Mouse (Mus musculus) limb, embryonic 10.5 days (tissue): ENCODE measurements around the gene Tlr7. TPM values are rescaled to one million over a fixed set of nuclear protein-coding genes. Genes with fewer than 3 reads are reported as not detected.
"Not testable (repeated sequence)": the region's sequence is repeated elsewhere in the genome, so short reads cannot be mapped to it uniquely, and the experiment has no call there.

ENCODE experiments used
- DNase-seq: peaks from one replicate; pipeline ENCODE4 v3.0.0-alpha.2; 2017; ENCODE audit warnings: low spot score
- H3K27ac ChIP-seq: fragments of 300-500 bp; sonication (generic); 2 replicates; pipeline ENCODE4 v1.5.1; 2016; ENCODE audit warnings: mild to moderate bottlenecking
- H3K27me3 ChIP-seq: fragments of 300-500 bp; sonication (generic); 2 replicates; pipeline ENCODE4 v1.6.1; 2016; ENCODE audit warnings: low read depth, mild to moderate bottlenecking; ENCODE audit not compliant: poor library complexity, severe bottlenecking
- H3K36me3 ChIP-seq: fragments of 300-500 bp; sonication (generic); 2 replicates; pipeline ENCODE4 v1.6.1; 2016; ENCODE audit warnings: mild to moderate bottlenecking, moderate library complexity
- H3K4me1 ChIP-seq: fragments of 300-500 bp; sonication (generic); 2 replicates; pipeline ENCODE4 v1.6.1; 2016
- H3K4me3 ChIP-seq: fragments of 300-500 bp; sonication (generic); 2 replicates; pipeline ENCODE4 v1.5.1; 2016; ENCODE audit warnings: mild to moderate bottlenecking, moderate library complexity
- H3K9me3 ChIP-seq: fragments of 300-500 bp; sonication (generic); replicated peaks from 2 replicates; pipeline ENCODE4 v1.6.1; 2016; ENCODE audit warnings: mild to moderate bottlenecking
- WGBS: fragments of 180-500 bp; shearing (Covaris S2); methylation state at CpG from one replicate; pipeline ENCODE4 v1.1.7; 2016; 5-methylcytosine and 5-hydroxymethylcytosine counted together
- polyA plus RNA-seq: library from polyadenylated mRNA; unstranded; fragments of >200 nt; fragmentation: Nextera tagmentation; extraction: Ambion mirVana; gene quantifications from 2 replicates; pipeline ENCODE4 v1.2.1, GENCODE M21; 2016

Gene Tlr7
- polyA plus RNA-seq, 1 experiment from 2014 or later = 0.15 TPM

DNA sequence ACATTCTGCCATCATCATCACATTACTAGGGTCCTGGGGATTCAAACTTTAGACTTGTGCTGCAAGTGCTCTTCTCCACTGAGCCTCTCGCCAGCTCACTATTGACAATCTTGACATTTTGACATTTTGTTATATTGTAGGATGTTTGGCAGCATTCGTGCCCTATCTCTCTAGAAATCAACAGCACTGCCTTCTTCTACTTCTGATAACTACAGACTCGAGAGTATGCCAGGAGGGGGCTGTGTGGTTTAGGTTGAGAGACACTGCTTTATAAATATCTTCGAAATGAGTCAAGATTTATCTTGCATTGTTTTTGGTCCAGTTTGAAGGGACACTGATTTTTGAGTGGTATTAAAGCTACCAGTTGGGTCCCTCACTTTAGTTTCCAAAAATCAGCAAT is 635 bp upstream of the Tlr7 start:
- H3K27me3 ChIP-seq = peaks cover 95% of the 10 kb centered on the region
- WGBS = 85% methylated on average over 4 of the region's 4 CpGs

GRCm38 (mm10) chrX:167329620-167330019 is 738 bp downstream of the Tlr7 start:
- no peak for DNase-seq
- no peaks in the 10 kb centered on the region for H3K4me1 ChIP-seq
- H3K9me3 ChIP-seq = no peaks in the 10 kb centered on the region
- peaks cover 95% of the 10 kb centered on the region for H3K27me3 ChIP-seq
- no peak overlapping the region for H3K4me3 ChIP-seq
- WGBS = 97% methylated on average over 1 of the region's 1 CpGs
- H3K27ac ChIP-seq = no peak overlapping the region
- H3K36me3 ChIP-seq = no peaks in the 10 kb centered on the region

More for the DNA sequence above, 635 bp upstream of the Tlr7 start:
- DNase-seq = no peak
- Histone ChIP-seq H3K27ac (no peak overlapping the region), H3K4me1 (no peaks in the 10 kb centered on the region), H3K4me3 (no peak overlapping the region), H3K9me3 (no peaks in the 10 kb centered on the region), H3K36me3 (no peaks in the 10 kb centered on the region)

GRCm38 (mm10) chrX:167329098-167329497 is 1.3 kb downstream of the Tlr7 start:
- H3K4me3 ChIP-seq = no peak overlapping the region
- H3K27ac ChIP-seq = no peak overlapping the region
- H3K4me1 ChIP-seq = no peaks in the 10 kb centered on the region
- 89% methylated on average over 1 of the region's 1 CpGs for WGBS
- H3K27me3 ChIP-seq = peaks cover 95% of the 10 kb centered on the region
- no peaks in the 10 kb centered on the region for H3K36me3 ChIP-seq
- no peak for DNase-seq
- no peaks in the 10 kb centered on the region for H3K9me3 ChIP-seq

GRCm38 (mm10) chrX:167328519-167328918 is 1.8 kb downstream of the Tlr7 start:
- 89% methylated on average over 3 of the region's 3 CpGs for WGBS
- Histone ChIP-seq H3K27me3 (peaks cover 94% of the 10 kb centered on the region), H3K4me3 (no peak overlapping the region), H3K9me3 (no peaks in the 10 kb centered on the region), H3K36me3 (no peaks in the 10 kb centered on the region), H3K27ac (no peak overlapping the region), H3K4me1 (no peaks in the 10 kb centered on the region)
- DNase-seq = no peak

DNA sequence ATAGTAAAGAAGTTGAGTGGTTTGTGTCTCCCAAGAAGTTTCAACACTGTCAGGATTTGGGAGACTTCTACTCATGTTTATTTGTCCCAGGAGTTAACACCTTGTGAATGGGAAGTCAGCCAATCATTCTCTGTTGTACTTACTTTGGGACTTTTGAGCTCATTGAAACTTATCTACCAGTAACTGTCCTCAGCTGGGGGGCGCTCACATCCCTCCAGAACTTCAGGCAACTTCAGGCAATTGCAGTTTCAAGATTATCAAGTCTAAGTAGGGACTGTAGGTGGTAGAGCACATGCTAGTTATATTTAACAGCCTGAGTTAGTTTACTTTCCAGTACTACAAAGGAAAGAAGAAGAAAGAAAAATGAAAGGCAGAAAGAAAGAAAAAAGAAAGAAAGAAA is 6.6 kb downstream of the Tlr7 start:
- H3K27ac ChIP-seq = no peak overlapping the region
- 44% methylated on average over 1 of the region's 1 CpGs for WGBS
- H3K9me3 ChIP-seq = no peaks in the 10 kb centered on the region
- H3K27me3 ChIP-seq = peaks cover 97% of the 10 kb centered on the region
- DNase-seq = no peak
- no peaks in the 10 kb centered on the region for H3K36me3 ChIP-seq
- H3K4me1 ChIP-seq = no peaks in the 10 kb centered on the region
- no peak overlapping the region for H3K4me3 ChIP-seq

DNA sequence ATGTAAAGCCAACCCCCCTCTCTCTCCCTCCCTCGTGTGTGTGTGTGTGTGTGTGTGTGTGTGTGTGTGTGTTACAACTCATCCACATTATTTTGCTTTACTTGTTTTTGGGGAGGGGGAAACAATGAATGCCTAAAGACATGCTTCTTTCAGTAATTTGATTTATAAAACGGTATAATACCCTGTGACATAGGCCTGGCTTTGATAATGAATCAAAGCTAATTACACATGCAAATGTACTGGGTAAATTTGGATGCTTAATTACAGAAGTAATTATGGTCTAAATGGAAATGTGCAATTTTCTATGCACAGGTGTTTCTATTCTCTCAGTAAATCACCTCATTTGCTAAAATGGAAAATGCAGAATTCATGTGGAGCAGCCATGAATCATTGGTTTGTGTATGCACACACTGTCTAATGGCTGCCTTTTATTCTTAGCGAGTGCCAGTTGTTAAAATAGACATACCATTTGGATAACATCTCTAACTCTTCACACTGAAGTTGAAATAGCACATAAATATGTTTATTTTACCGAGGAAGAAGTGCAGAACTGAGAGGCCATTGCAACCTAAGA is 9.0 kb downstream of the Tlr7 start:
- Histone ChIP-seq H3K4me1 (no peaks in the 10 kb centered on the region), H3K4me3 (no peak overlapping the region), H3K27me3 (peaks cover 99% of the 10 kb centered on the region), H3K36me3 (no peaks in the 10 kb centered on the region), H3K27ac (no peak overlapping the region), H3K9me3 (no peaks in the 10 kb centered on the region)
- DNase-seq = no peak
- 79% methylated on average over 4 of the region's 4 CpGs for WGBS

DNA sequence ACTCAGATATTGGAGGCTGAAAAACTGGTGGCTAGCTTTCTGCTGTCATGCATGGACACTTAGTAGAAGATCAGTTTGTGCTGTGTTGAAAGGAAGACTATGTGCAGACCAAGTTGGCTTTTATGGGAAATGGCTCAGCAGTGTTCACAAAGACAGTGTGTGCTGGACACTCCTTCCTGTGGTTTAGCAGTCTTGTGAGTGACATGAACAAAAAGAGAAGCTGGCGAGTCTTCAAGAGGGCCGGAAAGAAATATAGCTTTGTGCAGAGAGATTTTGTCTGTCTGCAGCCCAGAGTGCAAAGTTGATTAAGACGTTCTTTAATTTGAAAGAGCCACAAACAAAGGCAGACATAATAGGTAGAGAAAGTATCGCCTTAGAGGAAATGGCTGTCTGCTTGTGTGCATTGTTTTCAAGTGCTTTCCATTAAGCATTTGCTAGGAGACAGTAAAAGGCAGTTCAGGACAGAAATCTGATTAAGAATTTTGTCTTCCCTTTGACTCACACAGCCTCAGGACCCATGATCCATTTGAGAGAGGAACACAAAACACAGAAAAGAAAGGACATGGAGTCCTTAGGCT is 11.4 kb downstream of the Tlr7 start:
- no peak for DNase-seq
- peaks cover 100% of the 10 kb centered on the region for H3K27me3 ChIP-seq
- WGBS = 84% methylated on average over 4 of the region's 4 CpGs

DNA sequence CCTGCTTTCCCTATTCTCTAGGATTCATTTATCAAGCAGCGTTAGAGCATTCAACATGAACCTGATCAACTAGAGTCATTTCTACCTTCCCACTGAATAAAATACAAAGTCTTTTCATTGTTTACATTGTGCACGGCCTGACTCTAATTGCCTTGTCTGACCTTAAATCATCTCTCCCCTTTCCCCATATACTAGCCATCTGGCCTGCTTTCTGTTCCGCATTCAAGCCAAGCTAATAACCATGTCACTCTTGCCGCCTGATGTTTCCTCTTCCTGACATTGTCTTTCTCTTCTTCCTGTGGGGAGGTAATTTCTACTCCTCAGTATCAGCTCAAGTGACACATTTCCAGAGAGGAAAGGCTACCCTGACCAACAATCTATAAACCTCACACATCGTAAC is 14.6 kb downstream of the Tlr7 start:
- Histone ChIP-seq H3K4me3 (no peak overlapping the region), H3K27ac (no peak overlapping the region), H3K4me1 (no peaks in the 10 kb centered on the region), H3K9me3 (no peaks in the 10 kb centered on the region), H3K27me3 (peaks cover 98% of the 10 kb centered on the region), H3K36me3 (no peaks in the 10 kb centered on the region)
- no peak for DNase-seq
- 71% methylated on average over 5 of the region's 5 CpGs for WGBS

More for the DNA sequence above, 11.4 kb downstream of the Tlr7 start:
- Histone ChIP-seq H3K4me1 (no peaks in the 10 kb centered on the region), H3K4me3 (no peak overlapping the region), H3K36me3 (no peaks in the 10 kb centered on the region), H3K9me3 (no peaks in the 10 kb centered on the region), H3K27ac (no peak overlapping the region)

GRCm38 (mm10) chrX:167315093-167315726 is 15.1 kb downstream of the Tlr7 start:
- H3K27ac ChIP-seq = no peak overlapping the region
- no peak overlapping the region for H3K4me3 ChIP-seq
- no peak for DNase-seq
- no peaks in the 10 kb centered on the region for H3K36me3 ChIP-seq
- no peaks in the 10 kb centered on the region for H3K9me3 ChIP-seq
- H3K27me3 ChIP-seq = peaks cover 95% of the 10 kb centered on the region
- WGBS = 84% methylated on average over 4 of the region's 4 CpGs
- no peaks in the 10 kb centered on the region for H3K4me1 ChIP-seq

DNA sequence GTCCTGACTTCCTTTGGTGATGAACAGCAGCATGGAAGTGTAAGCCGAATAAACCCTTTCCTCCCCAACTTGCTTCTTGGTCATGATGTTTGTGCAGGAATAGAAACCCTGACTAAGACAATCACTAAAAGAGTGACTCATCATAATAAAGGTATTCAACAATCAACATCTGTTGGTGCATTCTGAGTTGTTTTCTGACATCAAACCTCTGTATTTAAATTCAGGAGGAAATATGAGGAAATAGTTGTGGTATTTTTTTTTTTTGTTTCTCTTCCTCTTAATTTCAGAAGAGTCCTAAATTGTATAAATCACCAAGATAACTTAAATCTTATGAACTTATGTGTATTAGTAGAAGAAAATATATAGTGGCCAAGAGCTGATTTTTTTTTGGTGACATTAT is 28.3 kb downstream of the Tlr7 start:
- H3K4me3 ChIP-seq, H3K4me1 ChIP-seq, H3K9me3 ChIP-seq, H3K36me3 ChIP-seq, H3K27ac ChIP-seq, DNase-seq: not testable (repeated sequence)
- 100% methylated on average over 1 of the region's 1 CpGs for WGBS
- peaks cover 41% of the 10 kb centered on the region; the same call in 1 of the 2 replicates for H3K27me3 ChIP-seq

DNA sequence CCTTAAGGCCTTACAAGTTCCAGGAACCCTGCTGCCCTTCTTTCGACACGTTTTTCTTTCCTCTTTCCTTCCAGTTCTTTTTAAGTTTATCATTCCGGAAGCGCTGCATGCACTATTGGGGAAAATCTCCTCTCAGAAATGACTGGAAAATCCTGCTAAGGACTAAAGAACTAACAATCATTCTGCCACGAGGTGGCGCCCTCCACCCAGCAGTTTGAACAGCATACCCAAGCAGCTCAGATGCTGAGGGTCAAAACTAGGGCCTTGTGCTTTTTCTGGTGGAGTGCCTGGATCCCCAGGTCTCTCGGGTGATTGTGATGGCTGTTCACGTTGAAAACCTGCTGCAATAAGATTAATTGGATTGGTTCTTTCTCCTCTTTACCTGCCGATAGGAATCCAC is 53.4 kb downstream of the Tlr7 start:
- no peak overlapping the region for H3K27ac ChIP-seq
- peaks cover 78% of the 10 kb centered on the region for H3K27me3 ChIP-seq
- no peaks in the 10 kb centered on the region for H3K36me3 ChIP-seq
- peak; percentile 76 for DNase-seq
- no peaks in the 10 kb centered on the region for H3K4me1 ChIP-seq
- H3K4me3 ChIP-seq = no peak overlapping the region
- no peaks in the 10 kb centered on the region for H3K9me3 ChIP-seq
- WGBS = 23% methylated on average over 9 of the region's 9 CpGs

DNA sequence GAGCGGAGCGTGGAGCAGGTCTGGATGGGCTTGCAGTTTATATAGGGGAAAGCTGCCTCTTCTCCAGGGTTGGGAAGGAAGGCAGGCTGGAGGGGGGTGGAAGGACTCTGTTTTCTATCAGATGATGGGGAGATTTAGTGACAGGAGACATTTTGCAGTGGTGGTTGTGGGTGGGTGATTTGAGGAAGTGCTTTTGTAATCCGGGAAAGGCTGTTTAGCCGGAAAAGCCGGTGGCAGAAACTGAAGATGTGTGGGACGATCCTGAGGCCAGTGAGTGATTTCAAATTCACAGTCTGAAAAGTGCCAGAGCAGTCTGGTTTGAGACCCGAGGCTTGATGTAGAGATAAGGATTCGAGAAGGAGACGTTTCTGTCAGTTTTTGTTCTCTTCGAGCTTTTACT is 53.8 kb downstream of the Tlr7 start:
- H3K4me1 ChIP-seq = no peaks in the 10 kb centered on the region
- no peak overlapping the region for H3K4me3 ChIP-seq
- H3K27ac ChIP-seq = no peak overlapping the region
- WGBS = 56% methylated on average over 10 of the region's 10 CpGs
- H3K27me3 ChIP-seq = peaks cover 78% of the 10 kb centered on the region
- no peaks in the 10 kb centered on the region for H3K9me3 ChIP-seq
- no peaks in the 10 kb centered on the region for H3K36me3 ChIP-seq
- peak; percentile 28 for DNase-seq

DNA sequence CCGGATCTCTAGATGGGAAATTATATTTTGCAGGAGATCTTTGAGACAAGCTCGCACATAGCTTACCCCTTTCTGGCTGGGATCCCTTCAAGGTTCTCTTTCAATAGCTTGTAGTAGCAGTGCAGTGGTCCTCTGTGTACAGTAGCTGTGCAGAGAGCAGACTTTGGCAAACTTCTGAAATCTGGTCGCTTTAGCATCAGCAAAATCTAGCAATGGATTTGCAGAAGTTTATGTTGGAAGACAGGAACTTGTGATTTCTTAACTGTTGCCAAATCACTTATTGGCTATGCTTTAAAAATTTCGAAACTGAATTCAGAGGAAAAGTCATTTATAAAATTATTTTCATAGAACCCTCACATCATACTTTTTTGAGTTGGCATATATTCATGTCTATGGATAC is 66.3 kb downstream of the Tlr7 start, which contains the start of gene Tlr8:
Gene Tlr8 (minus strand): TSS at position 244 of the 400 bp plus-strand sequence.
- Histone ChIP-seq H3K27ac (no peak within 1 kb of the TSS), H3K36me3 (no peaks in the 10 kb centered on the region), H3K4me3 (no peak within 1 kb of the TSS), H3K9me3 (no peaks in the 10 kb centered on the region), H3K27me3 (peaks cover 96% of the 10 kb centered on the region), H3K4me1 (no peaks in the 10 kb centered on the region)
- DNase-seq = no peak
- WGBS = 81% methylated on average over 4 of the region's 4 CpGs
